Mouse (Mus musculus): ENCODE results near the gene Ikzf4. TPM values are rescaled to one million over a fixed set of nuclear protein-coding genes. Genes with fewer than 3 reads are reported as not detected.

Gene Ikzf4
- total RNA-seq (2021), result under 1 TPM; 0.25 to 0.58 TPM
- long read RNA-seq, experiment 1, result 0 reads
- long read RNA-seq, experiment 2, result 0 reads

DNA sequence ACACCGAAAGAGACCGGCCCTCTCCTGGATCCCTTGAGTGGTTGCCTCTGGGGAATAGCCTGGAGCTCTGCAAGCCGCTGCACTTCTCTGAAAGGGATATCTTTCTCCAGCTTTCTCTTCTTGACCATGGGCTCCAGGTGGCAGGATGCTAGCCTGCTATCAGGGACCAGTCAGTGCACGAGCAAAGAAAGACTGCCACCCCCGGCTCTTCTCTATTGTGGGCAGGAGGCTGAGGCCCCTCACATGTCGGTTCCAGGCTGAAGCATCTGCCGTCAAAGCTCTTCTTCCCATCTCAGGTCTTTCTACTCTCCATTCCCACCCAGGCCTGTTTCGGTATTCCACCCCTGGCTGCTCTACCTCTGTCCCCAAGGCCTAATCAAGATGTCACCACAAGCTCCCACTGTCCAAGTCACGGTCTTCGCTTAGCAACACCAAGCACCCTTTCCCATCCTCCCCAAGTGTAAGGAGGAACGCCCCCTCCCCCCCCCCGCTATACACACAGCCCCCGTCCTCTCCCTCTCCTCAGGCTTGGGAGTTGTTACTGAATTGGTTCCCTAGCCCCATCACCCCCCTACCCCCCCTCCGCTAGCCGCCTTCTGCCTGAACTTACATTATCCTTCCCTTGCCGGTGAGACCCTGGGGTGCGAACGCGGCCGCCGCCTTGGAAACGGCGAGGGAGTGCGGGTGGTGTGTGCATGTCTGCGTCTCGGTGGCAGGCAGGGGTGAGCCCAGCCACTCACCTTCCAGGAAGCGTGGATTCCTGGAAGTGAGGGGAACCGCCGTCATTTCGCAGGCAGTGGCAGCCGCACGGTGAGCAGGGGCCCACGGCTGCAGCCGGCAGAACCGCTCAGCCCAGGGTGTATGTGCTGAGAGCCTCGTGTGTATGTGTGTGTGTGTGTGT is at the start of gene Ikzf4:
Ikzf4 (minus strand) TSS at position 881 of the 901 bp plus-strand sequence.
- peak; percentile 25 for DNase-seq
- intact Hi-C loops (cut with DNase I; ENCODE audit: low total_unique reads), result no loop called here

DNA sequence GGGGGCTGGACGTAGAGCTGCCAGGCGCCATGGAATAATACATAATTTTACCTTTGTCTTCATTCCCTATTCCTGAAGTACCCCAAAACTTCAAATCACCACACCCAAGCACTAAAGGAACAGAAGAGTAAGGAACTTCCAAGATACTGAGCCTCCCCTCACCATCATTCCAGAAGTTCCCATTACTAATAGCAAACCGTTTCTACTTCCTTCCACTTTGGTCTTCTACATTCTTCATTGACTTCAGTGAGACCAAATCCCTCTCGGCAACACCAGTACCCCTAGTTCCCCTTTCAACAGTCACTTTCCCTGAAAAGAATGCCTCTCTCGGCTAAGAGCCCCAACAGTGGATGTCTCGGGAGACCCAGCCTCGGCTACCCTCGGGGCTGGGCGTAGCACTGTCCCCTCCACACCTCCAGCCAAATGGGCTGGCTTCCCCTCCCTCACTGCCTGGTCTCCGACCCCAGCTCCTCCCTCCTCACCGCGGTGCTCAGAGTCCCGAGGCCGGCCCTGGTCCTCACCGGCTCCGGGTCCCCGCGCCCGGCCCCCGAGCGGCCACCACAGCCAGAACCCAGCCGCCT is 49.7 kb upstream of the Ikzf4 start:
- peak; percentile 68 for DNase-seq
- intact Hi-C loops (cut with DNase I; ENCODE audit: low total_unique reads), result no loop called here

DNA sequence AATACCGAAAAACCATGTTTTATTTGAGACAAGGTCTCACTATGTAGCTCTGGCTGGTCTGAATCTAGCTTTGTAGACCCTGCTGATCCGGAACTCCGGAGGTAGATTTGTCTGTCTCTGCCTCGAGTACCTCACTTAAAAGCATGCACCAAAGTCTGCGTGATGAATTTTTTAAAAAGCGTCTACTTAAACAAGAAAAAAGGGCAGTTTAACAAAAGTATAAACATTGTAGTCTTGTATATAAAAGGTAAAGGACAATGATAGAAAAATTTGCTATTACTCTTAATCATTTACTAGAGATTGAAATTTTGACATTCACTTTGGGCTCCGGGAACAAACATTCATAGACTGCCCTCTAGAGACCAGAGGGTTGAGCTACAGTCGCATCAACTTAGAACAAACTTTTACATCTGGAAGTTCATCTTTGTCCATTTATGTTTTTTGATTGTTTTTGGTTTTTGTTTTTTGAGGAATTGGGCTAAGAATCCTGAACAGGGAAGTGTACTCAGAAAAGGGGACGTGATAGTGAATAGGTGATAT is 28.7 kb upstream of the Ikzf4 start:
- intact Hi-C loops (cut with DNase I; ENCODE audit: low total_unique reads), result loop anchor here (5.0 to 10.0 kb wide), 2 partner anchors 42 to 110 kb away; partner anchors contain the start of gene Pa2g4

DNA sequence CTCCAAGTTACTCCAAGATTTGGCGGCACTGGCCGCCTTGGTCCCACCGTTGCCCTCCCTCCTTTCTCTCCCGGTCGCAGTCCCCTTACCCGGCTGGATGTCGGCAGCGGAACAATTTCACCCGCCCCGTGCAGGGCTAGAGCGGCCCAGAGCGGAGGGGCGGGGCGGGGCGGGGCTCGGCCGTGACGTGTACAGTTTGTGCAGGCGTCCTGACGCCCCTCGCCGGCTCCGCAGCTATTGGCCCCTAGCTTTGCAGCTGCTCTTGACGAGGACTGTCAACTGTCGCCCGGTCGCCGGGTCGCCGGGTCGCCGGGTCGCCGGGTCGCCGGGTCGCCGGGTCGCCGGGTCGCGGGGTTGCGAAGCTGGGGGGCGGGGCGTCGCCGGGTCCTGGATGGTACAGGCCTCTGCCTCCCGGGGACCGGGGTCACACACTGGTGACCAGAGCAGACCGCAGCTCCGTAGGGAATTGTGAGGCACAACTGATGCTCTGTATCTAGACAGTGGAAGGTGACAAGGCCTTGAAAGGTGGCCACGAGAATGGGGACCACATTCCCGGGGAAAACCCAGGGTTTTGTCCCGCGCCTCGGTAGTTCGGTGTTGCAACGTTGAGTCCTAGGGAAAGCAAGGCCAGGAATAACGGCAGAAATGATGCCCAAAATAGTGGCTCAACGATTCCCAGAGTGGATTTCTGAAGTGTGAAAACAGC is 28.1 kb upstream of the Ikzf4 start, which contains the start of gene Suox:
Suox (minus strand) TSS at position 311 of the 706 bp plus-strand sequence.
- DNase-seq, result peak; percentile 81
- intact Hi-C loops (cut with DNase I; ENCODE audit: low total_unique reads), result loop anchor here (5.0 to 10.0 kb wide), 2 partner anchors 42 to 109 kb away; partner anchors contain the start of gene Pa2g4

More for the DNA sequence above, 28.7 kb upstream of the Ikzf4 start:
- no peak for DNase-seq

DNA sequence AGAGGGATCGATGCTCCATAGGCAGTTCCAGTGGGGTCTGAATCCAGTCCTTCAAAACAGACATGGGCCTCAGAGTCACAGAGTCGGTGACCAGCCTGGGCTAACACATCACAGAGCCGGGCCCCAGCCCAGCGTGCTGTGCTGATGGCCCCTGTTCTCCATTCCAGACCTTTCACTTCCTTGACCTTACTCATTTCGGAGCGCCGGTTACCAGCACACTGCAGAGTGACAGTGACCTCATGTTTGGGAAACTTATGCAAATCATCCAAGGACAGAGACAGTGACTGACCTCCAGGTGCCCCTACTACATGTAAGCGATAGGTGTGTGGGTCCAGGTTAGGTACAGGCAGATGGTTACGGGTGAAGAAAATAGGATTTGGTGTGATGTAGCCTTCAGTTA is 25.4 kb upstream of the Ikzf4 start:
- no peak for DNase-seq
- intact Hi-C loops (cut with DNase I; ENCODE audit: low total_unique reads), result loop anchor here (5.0 to 10.0 kb wide), 2 partner anchors 39 to 106 kb away; partner anchors contain the start of gene Pa2g4

DNA sequence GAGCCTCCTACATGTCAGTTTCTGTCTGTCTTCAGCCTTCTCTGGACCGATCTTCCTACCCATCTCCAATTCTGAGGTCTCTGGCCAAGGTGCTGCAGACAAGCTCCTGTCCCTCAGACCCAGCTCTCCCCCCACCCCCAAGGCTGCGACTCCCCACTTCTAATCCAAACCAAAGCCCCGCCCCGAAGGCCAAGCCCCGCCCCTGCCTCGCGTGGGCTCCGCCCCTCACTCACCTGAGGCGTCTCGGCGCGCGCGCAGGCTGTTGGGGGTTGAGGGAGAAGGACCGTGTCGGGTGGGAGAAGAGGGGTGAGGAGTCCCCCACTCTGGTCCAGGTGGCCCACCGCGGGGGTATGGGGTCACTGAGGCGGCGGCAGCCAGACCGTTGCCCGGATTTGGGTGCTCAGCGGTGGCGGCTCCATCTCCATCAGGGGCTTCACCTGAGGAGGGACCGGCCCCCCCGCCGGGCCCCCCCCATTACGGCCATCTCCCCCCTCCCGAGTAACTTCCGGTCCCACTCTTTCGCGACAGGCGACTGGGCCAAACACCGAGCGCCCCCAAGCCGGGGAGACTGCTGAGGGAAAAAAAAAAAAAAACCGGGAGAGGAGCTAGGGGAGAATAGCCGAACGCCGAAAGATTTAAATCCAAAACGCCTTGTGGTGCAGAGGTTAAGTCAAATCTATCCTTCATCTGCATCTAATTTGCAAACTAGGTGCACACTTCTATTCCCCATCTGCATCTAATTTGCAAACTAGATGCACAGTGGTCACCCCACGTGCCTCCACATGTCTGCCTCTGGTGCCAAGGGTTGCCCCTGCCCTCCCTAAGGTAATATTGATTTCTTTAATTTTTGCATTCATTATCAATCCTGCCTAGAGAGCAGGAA is 23.2 kb upstream of the Ikzf4 start:
- peak; percentile 18 for DNase-seq

DNA sequence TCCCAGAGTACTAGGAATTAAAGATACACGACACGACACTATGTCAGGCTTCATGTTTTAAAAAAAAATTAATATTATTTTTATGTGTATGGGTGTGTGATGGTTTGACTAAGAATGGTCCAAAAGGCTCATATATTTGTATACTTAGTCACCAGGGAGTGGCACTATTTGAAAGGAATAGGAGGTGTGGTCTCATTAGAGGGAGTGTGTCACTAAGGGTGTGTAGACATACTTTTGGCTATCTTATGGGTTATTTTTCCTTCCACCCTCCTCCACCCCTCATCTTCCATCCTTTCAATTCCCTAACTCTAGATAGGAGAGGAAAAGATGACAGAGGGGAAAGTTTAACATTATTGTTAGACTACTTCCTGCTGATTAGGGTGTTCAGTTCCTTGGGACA is 20.0 kb upstream of the Ikzf4 start:
- no peak for DNase-seq
- intact Hi-C loops (cut with DNase I; ENCODE audit: low total_unique reads), result no loop called here

More for the DNA sequence above, 23.2 kb upstream of the Ikzf4 start:
- intact Hi-C loops (cut with DNase I; ENCODE audit: low total_unique reads), result no loop called here

DNA sequence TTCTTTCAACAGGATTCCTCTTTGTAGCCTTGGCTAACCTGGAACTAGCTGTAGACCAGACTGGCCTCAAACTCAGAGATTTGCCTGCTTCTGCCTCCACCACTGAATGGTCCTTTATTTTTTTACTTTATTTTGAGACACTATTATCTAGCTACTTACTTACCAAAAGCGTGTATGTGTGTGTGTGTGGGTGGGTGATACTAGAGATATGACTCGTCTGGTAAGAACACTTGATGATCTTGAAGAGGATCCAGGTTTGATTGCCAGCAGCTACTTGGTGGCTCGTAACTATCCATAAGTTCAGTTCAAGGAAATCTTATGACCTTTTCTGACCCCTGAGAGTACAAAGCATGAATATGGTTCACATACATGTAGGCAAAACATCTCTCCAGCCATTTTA is 19.5 kb upstream of the Ikzf4 start:
- DNase-seq, result no peak
- intact Hi-C loops (cut with DNase I; ENCODE audit: low total_unique reads), result no loop called here

DNA sequence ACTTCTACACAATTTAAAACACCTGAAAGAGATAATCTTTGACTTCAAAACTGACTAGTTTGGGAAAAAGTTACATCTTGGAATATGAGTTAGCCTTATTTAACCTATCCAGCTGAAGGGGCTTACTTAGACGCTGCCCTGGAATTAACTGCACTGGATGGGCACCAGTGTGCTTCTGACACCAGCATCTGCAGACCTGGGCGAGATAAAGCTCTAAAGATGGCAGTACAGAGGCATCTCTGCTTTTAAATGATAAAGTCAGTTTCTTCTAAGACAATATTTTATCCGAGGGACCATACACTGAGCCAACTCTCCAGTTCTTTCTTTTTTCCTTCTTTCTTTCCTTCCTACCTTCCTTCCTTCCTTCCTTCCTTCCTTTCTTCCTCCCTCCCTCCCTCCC is 19.0 kb upstream of the Ikzf4 start:
- intact Hi-C loops (cut with DNase I; ENCODE audit: low total_unique reads), result no loop called here
- no peak for DNase-seq

DNA sequence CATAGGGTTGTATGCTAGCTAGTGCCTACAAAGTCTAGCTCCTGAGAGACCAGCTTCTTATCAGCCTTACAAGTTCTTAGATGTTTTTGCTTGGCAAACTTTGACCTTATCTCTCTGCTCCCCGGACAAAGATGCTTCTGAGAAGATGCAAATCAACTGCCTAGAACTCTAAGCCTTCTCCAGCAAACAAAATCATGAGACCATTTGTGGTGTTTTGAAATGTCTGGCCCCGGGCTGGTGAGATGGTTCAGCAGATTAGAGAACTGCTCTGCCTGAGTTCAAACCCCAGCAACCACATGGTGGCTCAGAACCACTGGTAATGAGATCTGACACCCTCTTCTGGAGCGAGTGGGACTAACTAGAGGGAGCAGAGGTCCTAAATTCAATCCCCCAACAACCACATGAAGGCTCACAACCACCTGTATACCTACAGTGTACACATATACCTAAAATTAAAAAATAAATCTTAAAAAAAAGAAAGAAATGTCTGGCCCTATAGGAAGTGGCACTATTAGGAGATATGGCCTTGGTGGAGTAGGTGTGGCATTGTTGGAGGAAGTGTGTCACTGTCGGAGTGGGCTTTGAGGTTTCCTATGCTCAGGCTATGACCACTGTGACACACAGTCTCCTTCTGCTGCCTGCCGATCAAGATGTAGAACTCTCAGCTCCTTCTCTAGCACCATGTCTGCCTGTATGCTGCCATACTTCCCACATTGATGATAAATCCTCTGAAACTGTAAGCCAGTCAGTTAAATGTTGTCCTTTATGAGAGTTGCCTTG is 17.8 kb upstream of the Ikzf4 start:
- intact Hi-C loops (cut with DNase I; ENCODE audit: low total_unique reads), result no loop called here
- DNase-seq, result no peak

DNA sequence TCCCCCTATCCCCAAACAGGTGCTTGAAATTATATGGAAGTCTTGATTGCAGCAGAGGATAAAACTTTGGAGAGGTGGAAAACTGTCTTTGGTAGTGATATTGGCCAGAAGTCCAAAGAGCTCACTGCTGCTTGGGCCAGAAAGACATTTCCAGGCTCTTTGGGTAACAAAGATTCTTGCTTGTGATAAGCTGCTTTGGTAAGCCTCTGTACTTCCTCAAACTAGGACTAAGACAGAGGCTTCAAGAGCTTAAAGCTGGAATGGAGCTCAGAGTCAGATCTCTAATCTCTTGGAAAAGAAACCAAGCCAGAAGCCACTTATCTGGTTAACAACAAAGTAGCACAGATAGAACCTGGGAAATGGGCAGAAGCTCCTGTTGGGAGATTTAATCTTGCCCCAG is 16.7 kb upstream of the Ikzf4 start:
- no peak for DNase-seq
- intact Hi-C loops (cut with DNase I; ENCODE audit: low total_unique reads), result no loop called here

DNA sequence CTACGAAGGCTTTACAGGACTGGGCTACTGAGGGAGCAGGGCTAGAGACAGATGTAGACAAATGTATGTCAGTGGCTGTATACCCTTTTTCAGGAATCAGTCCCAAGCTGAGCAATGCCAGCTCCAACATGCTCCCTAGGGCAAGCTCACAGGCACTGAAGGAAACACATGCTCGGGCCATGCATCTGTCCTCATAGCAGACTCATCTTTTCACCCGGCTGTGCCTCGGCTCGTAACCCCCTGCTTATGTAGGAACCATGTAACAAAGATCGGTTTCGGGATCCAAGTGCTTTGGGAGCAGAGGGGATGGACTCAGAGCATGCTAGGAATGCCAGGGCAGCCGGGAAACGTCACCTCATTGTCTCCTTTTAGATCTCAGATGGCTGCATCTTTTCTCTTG is 13.7 kb upstream of the Ikzf4 start:
- no peak for DNase-seq
- intact Hi-C loops (cut with DNase I; ENCODE audit: low total_unique reads), result no loop called here

DNA sequence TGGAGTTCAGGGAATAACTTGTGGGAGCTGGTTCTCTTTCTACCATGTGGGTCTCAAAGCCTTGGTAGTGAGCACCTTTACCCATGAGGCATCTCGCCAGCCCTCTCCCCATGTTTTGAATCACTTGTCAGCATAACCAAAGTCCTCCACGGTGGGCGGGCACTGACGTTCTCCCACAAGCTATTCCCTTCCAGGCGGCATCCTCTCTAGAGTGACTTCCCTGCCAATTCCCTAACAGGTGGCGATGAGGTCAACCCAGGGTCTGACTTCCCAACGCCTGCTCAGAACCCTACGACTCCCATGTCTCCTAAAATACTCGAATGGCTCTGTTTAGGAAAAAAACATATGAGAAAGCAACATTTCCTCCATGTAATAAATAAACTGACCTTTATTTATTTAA is 12.1 kb upstream of the Ikzf4 start:
- DNase-seq, result no peak
- intact Hi-C loops (cut with DNase I; ENCODE audit: low total_unique reads), result no loop called here

DNA sequence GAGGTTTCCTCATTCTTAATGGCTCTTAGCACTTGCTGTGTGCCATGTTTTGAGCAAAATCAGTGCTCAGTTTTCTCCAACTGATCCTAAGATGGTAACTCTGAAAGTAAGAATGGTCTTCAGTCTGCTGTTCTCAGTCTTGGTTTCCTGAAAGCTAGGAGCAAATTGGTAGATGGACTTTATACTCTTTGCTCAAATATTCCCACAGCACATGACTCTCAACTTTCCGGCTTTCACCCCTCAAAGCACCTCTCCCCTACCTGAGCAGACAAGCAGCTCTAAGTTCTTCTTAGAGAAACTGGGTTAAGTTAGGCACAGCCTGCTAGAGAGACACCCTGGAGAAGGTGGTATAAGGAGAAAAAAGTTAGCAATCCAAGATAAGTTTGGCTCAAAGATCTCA is 10.9 kb upstream of the Ikzf4 start:
- intact Hi-C loops (cut with DNase I; ENCODE audit: low total_unique reads), result no loop called here
- DNase-seq, result no peak

DNA sequence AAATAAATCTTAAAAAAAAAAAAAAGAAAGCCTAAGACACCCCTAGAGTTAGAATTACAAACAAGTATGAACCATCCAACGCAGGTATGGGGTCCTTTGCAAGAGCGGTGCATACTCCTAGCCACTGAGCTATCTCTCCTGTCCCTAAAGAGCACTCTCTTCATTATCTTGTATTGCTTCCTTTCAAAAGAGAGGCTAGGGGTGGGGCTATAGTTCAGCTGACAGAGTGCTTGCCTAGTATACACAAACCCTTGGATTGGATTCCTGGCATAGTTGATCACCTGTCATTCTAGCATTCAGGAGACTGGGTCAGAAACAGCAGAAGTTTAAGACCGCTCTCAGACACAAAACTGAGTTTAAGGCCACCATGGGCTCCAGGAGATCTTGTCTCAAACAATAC is 9.5 kb upstream of the Ikzf4 start:
- intact Hi-C loops (cut with DNase I; ENCODE audit: low total_unique reads), result no loop called here
- DNase-seq, result no peak

DNA sequence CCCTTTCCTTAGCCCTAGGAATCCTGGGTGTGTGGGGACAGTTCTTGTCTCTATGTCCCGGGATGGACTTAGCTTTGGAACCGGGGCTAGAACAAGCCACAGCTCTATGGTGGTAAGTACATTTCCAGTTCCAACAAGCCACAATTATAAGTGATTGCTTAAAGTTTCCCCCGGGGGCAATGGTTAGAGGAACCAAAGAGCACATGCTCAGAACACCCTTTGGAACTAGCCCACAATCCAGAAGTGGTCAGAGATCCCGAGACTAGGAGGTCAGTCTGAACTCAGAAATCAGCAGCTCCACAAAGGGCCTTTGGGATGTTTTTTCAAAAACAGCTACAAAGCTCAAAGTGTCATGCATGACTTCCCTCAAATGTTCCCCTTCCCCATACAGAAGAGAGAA is 8.1 kb upstream of the Ikzf4 start:
- intact Hi-C loops (cut with DNase I; ENCODE audit: low total_unique reads), result no loop called here

DNA sequence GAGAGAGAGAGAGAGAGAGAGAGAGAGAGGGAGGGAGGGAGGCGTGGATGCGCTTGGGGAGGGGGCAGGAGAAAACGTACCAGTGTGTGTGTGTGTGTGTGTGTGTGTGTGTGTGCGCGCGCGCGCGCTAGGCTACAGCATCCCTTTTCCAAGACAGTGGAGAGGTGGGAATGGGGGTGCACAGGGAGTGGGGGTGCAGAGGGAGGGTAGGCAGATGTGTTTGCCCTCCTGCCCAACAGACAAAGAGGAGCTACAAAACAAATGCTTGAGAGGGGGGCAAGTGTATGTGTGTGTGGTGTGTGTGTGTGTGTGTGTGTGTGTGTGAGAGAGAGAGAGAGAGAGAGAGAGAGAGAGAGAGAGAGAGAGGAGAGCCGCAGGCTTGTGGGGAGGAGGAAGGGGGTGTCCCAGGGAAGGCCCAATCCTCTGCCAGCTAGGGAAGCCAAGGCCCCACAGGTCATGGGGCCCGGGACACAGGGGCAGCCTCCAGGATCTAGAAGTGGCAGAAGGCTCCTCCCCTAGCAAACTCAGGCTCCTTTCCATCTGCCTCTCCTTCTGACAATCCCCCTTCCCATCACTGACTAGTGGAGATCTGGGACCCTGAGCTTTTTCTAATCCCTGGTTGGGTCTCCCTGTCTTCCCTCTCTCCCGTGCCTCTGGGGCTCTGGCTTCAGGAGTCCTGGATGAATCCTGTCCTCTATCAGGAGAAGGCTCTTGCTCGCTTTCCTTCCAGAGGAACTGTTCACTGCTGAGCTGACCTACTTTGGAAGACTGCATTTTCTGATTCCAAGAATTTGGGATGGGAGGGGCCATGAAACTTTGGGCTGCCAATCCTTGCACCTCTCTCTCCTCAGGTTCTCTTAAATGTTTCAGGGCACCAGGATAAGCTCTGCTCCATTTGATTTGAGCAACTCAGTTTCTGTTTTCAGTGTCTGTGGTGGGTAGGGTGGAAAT is 623 bp upstream of the Ikzf4 start:
- peak; percentile 22 for DNase-seq

More for the DNA sequence above, 8.1 kb upstream of the Ikzf4 start:
- DNase-seq, result no peak

More for the DNA sequence above, 623 bp upstream of the Ikzf4 start:
- intact Hi-C loops (cut with DNase I; ENCODE audit: low total_unique reads), result no loop called here

All from gastrocnemius, postnatal 14 days (tissue).